Mouse (Mus musculus): ENCODE results near the gene Nin. TPM values are rescaled to one million over a fixed set of nuclear protein-coding genes. Genes with fewer than 3 reads are reported as not detected.

The Nin gene
- total RNA-seq, 1 experiment = 13.9 TPM

GRCm38 (mm10) chr12:70036722-70037305 lies 76.7 kb downstream of the Nin start:
- H3K36me3 ChIP-seq (ENCODE audit: control insufficient read depth, insufficient read depth, low read length, poor library complexity, severe bottlenecking) = no peaks in the 10 kb centered on the region
- no peak for DNase-seq (ENCODE audit: low read depth, low spot score)
- TF ChIP-seq ZC3H11A (IDR thresholded peaks at IDR 0.05; ENCODE audit: borderline replicate concordance, low read depth, low read length) (no peak), HCFC1 (IDR thresholded peaks at IDR 0.05; ENCODE audit: borderline replicate concordance, insufficient read depth, low read length) (no peak), CHD2 (IDR thresholded peaks at IDR 0.05; ENCODE audit: low read depth, low read length) (no peak), ZNF384 (IDR thresholded peaks at IDR 0.05; ENCODE audit: low read depth, low read length) (no peak), MAFK (IDR thresholded peaks at IDR 0.05; ENCODE audit: insufficient read depth, low read depth, low read length) (no peak)

GRCm38 (mm10) chr12:70026233-70026632 lies 87.3 kb downstream of the Nin start:
- in situ Hi-C loops (cut with MboI; ENCODE audit: low sequenced_read_pairs in 2 of 2, unreplicated experiment in 2 of 2) = no loop called here
- Histone ChIP-seq H3K27ac (ENCODE audit: insufficient read depth, low read depth, low read length, poor library complexity, severe bottlenecking) (no peak overlapping the region), H3K4me1 (ENCODE audit: control insufficient read depth in 2 of 2, insufficient read depth in 2 of 2, low read length in 2 of 2, poor library complexity in 1 of 2) (no peaks in the 10 kb centered on the region), H3K4me3 (ENCODE audit: insufficient read depth in 1 of 2, low read depth in 1 of 2, low read length in 2 of 2, poor library complexity in 1 of 2, severe bottlenecking in 1 of 2) (no peak overlapping the region), H3K9me3 (ENCODE audit: control insufficient read depth, insufficient read depth, low read depth, low read length) (no peaks in the 10 kb centered on the region), H3K36me3 (ENCODE audit: control insufficient read depth, insufficient read depth, low read length, poor library complexity, severe bottlenecking) (no peaks in the 10 kb centered on the region; the same call in 1 of the 2 replicates), H3K9ac (ENCODE audit: insufficient read depth, low read depth, low read length, poor library complexity, severe bottlenecking) (no peak overlapping the region)
- DNase-seq (ENCODE audit: low read depth, low spot score) = no peak
- no peak for TF ChIP-seq ZC3H11A (IDR thresholded peaks at IDR 0.05; ENCODE audit: borderline replicate concordance, low read depth, low read length)
- no peak for TF ChIP-seq MAFK (IDR thresholded peaks at IDR 0.05; ENCODE audit: insufficient read depth, low read depth, low read length)
- TF ChIP-seq ZNF384 (IDR thresholded peaks at IDR 0.05; ENCODE audit: low read depth, low read length) = no peak
- no peak for TF ChIP-seq HCFC1 (IDR thresholded peaks at IDR 0.05; ENCODE audit: borderline replicate concordance, insufficient read depth, low read length)
- TF ChIP-seq CHD2 (IDR thresholded peaks at IDR 0.05; ENCODE audit: low read depth, low read length) = no peak

More at GRCm38 (mm10) chr12:70036722-70037305, 76.7 kb downstream of the Nin start:
- in situ Hi-C loops (cut with MboI; ENCODE audit: low sequenced_read_pairs in 2 of 2, unreplicated experiment in 2 of 2) = no loop called here
- Histone ChIP-seq H3K4me3 (ENCODE audit: insufficient read depth in 1 of 2, low read depth in 1 of 2, low read length in 2 of 2, poor library complexity in 1 of 2, severe bottlenecking in 1 of 2) (no peak overlapping the region), H3K27ac (ENCODE audit: insufficient read depth, low read depth, low read length, poor library complexity, severe bottlenecking) (no peak overlapping the region), H3K4me1 (ENCODE audit: control insufficient read depth in 2 of 2, insufficient read depth in 2 of 2, low read length in 2 of 2, poor library complexity in 1 of 2) (no peaks in the 10 kb centered on the region), H3K9me3 (ENCODE audit: control insufficient read depth, insufficient read depth, low read depth, low read length) (no peaks in the 10 kb centered on the region), H3K9ac (ENCODE audit: insufficient read depth, low read depth, low read length, poor library complexity, severe bottlenecking) (no peak overlapping the region)

GRCm38 (mm10) chr12:70025431-70025830 lies 88.1 kb downstream of the Nin start:
- Histone ChIP-seq H3K9me3 (ENCODE audit: control insufficient read depth, insufficient read depth, low read depth, low read length) (no peaks in the 10 kb centered on the region), H3K36me3 (ENCODE audit: control insufficient read depth, insufficient read depth, low read length, poor library complexity, severe bottlenecking) (no peaks in the 10 kb centered on the region; the same call in 1 of the 2 replicates), H3K27ac (ENCODE audit: insufficient read depth, low read depth, low read length, poor library complexity, severe bottlenecking) (no peak overlapping the region), H3K4me1 (ENCODE audit: control insufficient read depth in 2 of 2, insufficient read depth in 2 of 2, low read length in 2 of 2, poor library complexity in 1 of 2) (no peaks in the 10 kb centered on the region), H3K4me3 (ENCODE audit: insufficient read depth in 1 of 2, low read depth in 1 of 2, low read length in 2 of 2, poor library complexity in 1 of 2, severe bottlenecking in 1 of 2) (no peak overlapping the region), H3K9ac (ENCODE audit: insufficient read depth, low read depth, low read length, poor library complexity, severe bottlenecking) (no peak overlapping the region)
- in situ Hi-C loops (cut with MboI; ENCODE audit: low sequenced_read_pairs in 2 of 2, unreplicated experiment in 2 of 2) = no loop called here
- TF ChIP-seq MAFK (IDR thresholded peaks at IDR 0.05; ENCODE audit: insufficient read depth, low read depth, low read length) = no peak
- DNase-seq (ENCODE audit: low read depth, low spot score) = no peak

GRCm38 (mm10) chr12:70023580-70023979 lies 89.9 kb downstream of the Nin start:
- TF ChIP-seq MAFK (IDR thresholded peaks at IDR 0.05; ENCODE audit: insufficient read depth, low read depth, low read length) = no peak
- TF ChIP-seq HCFC1 (IDR thresholded peaks at IDR 0.05; ENCODE audit: borderline replicate concordance, insufficient read depth, low read length) = no peak
- no peak for TF ChIP-seq CHD2 (IDR thresholded peaks at IDR 0.05; ENCODE audit: low read depth, low read length)
- TF ChIP-seq ZC3H11A (IDR thresholded peaks at IDR 0.05; ENCODE audit: borderline replicate concordance, low read depth, low read length) = no peak
- no peak for TF ChIP-seq ZNF384 (IDR thresholded peaks at IDR 0.05; ENCODE audit: low read depth, low read length)
- no peak overlapping the region for H3K9ac ChIP-seq (ENCODE audit: insufficient read depth, low read depth, low read length, poor library complexity, severe bottlenecking)
- no peaks in the 10 kb centered on the region for H3K9me3 ChIP-seq (ENCODE audit: control insufficient read depth, insufficient read depth, low read depth, low read length)
- in situ Hi-C loops (cut with MboI; ENCODE audit: low sequenced_read_pairs in 2 of 2, unreplicated experiment in 2 of 2) = no loop called here
- no peaks in the 10 kb centered on the region for H3K4me1 ChIP-seq (ENCODE audit: control insufficient read depth in 2 of 2, insufficient read depth in 2 of 2, low read length in 2 of 2, poor library complexity in 1 of 2)
- H3K4me3 ChIP-seq (ENCODE audit: insufficient read depth in 1 of 2, low read depth in 1 of 2, low read length in 2 of 2, poor library complexity in 1 of 2, severe bottlenecking in 1 of 2) = no peak overlapping the region
- no peaks in the 10 kb centered on the region; the same call in 1 of the 2 replicates for H3K36me3 ChIP-seq (ENCODE audit: control insufficient read depth, insufficient read depth, low read length, poor library complexity, severe bottlenecking)
- no peak overlapping the region for H3K27ac ChIP-seq (ENCODE audit: insufficient read depth, low read depth, low read length, poor library complexity, severe bottlenecking)
- no peak for DNase-seq (ENCODE audit: low read depth, low spot score)

GRCm38 (mm10) chr12:70018153-70018552 lies 95.4 kb downstream of the Nin start:
- DNase-seq (ENCODE audit: low read depth, low spot score) = no peak
- in situ Hi-C loops (cut with MboI; ENCODE audit: low sequenced_read_pairs in 2 of 2, unreplicated experiment in 2 of 2) = no loop called here
- H3K4me3 ChIP-seq (ENCODE audit: insufficient read depth in 1 of 2, low read depth in 1 of 2, low read length in 2 of 2, poor library complexity in 1 of 2, severe bottlenecking in 1 of 2) = no peak overlapping the region
- TF ChIP-seq HCFC1 (IDR thresholded peaks at IDR 0.05; ENCODE audit: borderline replicate concordance, insufficient read depth, low read length) (no peak), MAFK (IDR thresholded peaks at IDR 0.05; ENCODE audit: insufficient read depth, low read depth, low read length) (no peak), ZC3H11A (IDR thresholded peaks at IDR 0.05; ENCODE audit: borderline replicate concordance, low read depth, low read length) (no peak), ZNF384 (IDR thresholded peaks at IDR 0.05; ENCODE audit: low read depth, low read length) (no peak), CHD2 (IDR thresholded peaks at IDR 0.05; ENCODE audit: low read depth, low read length) (no peak)
- no peaks in the 10 kb centered on the region for H3K9me3 ChIP-seq (ENCODE audit: control insufficient read depth, insufficient read depth, low read depth, low read length)
- H3K9ac ChIP-seq (ENCODE audit: insufficient read depth, low read depth, low read length, poor library complexity, severe bottlenecking) = no peak overlapping the region
- no peak overlapping the region for H3K27ac ChIP-seq (ENCODE audit: insufficient read depth, low read depth, low read length, poor library complexity, severe bottlenecking)
- H3K4me1 ChIP-seq (ENCODE audit: control insufficient read depth in 2 of 2, insufficient read depth in 2 of 2, low read length in 2 of 2, poor library complexity in 1 of 2) = peaks cover 0 to 4% of the 10 kb centered on the region in 2 experiments; a peak in 1 of 4 replicates
- no peaks in the 10 kb centered on the region for H3K36me3 ChIP-seq (ENCODE audit: control insufficient read depth, insufficient read depth, low read length, poor library complexity, severe bottlenecking)
